Mouse (Mus musculus) heart, adult 2 months (tissue): ENCODE measurements around the gene Med16. TPM values are rescaled to one million over a fixed set of nuclear protein-coding genes. Genes with fewer than 3 reads are reported as not detected.

ENCODE experiments used
- DNase-seq, 2 experiments: peaks; one replicate each; pipeline ENCODE4 v3.0.0; 2021
- H3K27ac ChIP-seq: fragments of 200-600 bp; 2 replicates; pipeline ENCODE4 v1.8.1; 2022
- H3K27me3 ChIP-seq: fragments of 200-500 bp; 2 replicates; pipeline ENCODE4 v1.6.1; 2012; ENCODE audit warnings: mild to moderate bottlenecking, low read length, inconsistent platforms, mixed read lengths; ENCODE audit not compliant: control insufficient read depth, insufficient read depth
- H3K36me3 ChIP-seq: fragments of 200-500 bp; 2 replicates; pipeline ENCODE4 v1.6.1; 2012; ENCODE audit warnings: low read length, inconsistent platforms; ENCODE audit not compliant: control insufficient read depth, insufficient read depth
- H3K4me1 ChIP-seq: fragments of 200-500 bp; 2 replicates; pipeline ENCODE4 v1.6.1; 2011; ENCODE audit warnings: low read length; ENCODE audit not compliant: control insufficient read depth, insufficient read depth
- H3K4me3 ChIP-seq: fragments of 200-600 bp; 2 replicates; pipeline ENCODE4 v1.8.1; 2022
- H3K79me2 ChIP-seq: fragments of 200-500 bp; replicated peaks from 2 replicates; pipeline ENCODE4 v1.6.1; 2012; ENCODE audit warnings: mild to moderate bottlenecking, inconsistent platforms, low read length, moderate library complexity, mixed read lengths; ENCODE audit not compliant: control insufficient read depth, insufficient read depth
- H3K9ac ChIP-seq: fragments of 200-500 bp; 2 replicates; pipeline ENCODE4 v1.6.1; 2012; ENCODE audit warnings: low read depth, mild to moderate bottlenecking, control low read depth, inconsistent platforms, low read length, mixed read lengths
- CTCF ChIP-seq: fragments of 200-600 bp; IDR thresholded peaks from 2 replicates; pipeline ENCODE4 v1.8.1; 2022; ENCODE audit warnings: antibody characterized with exemption, mild to moderate bottlenecking, moderate library complexity
- EP300 ChIP-seq: fragments of 200-500 bp; IDR thresholded peaks from 2 replicates; pipeline ENCODE4 v1.6.1; 2011; ENCODE audit warnings: low read depth, low read length, control low read depth; ENCODE audit not compliant: insufficient read depth
- POLR2A ChIP-seq: fragments of 200-500 bp; IDR thresholded peaks from 2 replicates; pipeline ENCODE4 v1.6.1; 2011; ENCODE audit warnings: mild to moderate bottlenecking, low read depth, low read length, control low read depth; ENCODE audit not compliant: insufficient read depth
- WGBS: fragments of 180-500 bp; shearing (Covaris S2); methylation state at CpG from one replicate; pipeline ENCODE4 v1.1.7; 2018; 5-methylcytosine and 5-hydroxymethylcytosine counted together
- intact Hi-C: fragments of 180-260 bp; cut with DNase I; formaldehyde crosslinking; loops from one replicate; pipeline ENCODE4 v1.15.1; 2025
- polyA plus RNA-seq: library from polyadenylated mRNA; depleted of rRNA; stranded (reverse); fragments of >200 nt; gene quantifications from 2 replicates; pipeline ENCODE4 v1.2.3, GENCODE M21; 2012
- total RNA-seq, 2 experiments: library from RNA; stranded (reverse); gene quantifications; 2 replicates each; pipeline ENCODE4 v1.2.3; 2021

The Med16 gene
- total and polyA plus RNA-seq, 3 experiments = 40.8 to 62.4 (median 54.1) TPM

DNA sequence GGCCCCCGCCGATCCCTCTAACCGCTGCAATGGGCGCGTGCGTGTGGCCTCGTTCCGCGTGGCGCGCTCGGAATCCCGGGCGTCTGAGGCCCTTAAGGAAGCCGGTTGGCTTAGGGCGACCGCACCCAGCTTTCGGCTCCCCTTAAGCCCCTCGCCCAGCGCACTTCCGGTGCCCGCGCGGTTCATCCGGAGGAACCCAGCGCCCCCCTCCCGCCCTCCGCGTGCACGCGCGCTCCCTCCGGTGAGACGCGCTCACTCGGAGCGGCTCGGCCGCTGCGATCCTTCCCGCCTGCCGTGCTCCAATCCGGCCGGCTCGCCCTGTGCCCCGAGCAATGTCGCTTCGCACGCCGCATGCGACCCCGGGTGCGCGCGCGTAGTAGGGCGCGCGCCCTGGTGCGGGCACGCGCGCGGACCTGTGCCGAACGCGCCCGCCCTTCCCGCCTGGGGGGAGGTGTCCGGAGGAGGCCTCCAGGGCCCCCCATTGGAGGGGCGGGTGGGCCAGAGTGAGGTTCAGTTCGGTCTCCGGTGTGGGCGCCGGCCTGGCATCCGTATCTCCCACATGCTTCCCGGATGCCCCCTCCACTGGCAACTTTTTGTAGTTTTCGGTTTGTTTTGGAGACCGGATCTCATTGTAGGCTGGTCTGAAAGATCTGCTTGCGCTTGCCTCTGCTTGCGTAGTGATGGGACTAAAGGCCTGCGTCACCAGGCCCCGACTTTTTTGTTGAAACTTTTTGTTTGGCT, 53.8 kb downstream of the Med16 start:
- H3K9ac ChIP-seq = peak overlapping the region; percentile 85
- no peak for TF ChIP-seq EP300
- H3K27me3 ChIP-seq = no peaks in the 10 kb centered on the region
- peaks cover 8% of the 10 kb centered on the region; the same call in 1 of the 2 replicates for H3K36me3 ChIP-seq
- H3K4me1 ChIP-seq = peaks cover 52% of the 10 kb centered on the region
- peak overlapping the region; percentile 97 for H3K4me3 ChIP-seq
- DNase-seq = peak in 1 of 2 experiments; percentile 83
- peaks cover 3% of the 10 kb centered on the region for H3K79me2 ChIP-seq
- intact Hi-C loops = loop anchor here (5.0 kb wide), 2 partner anchors 182 to 312 kb away; partner anchors contain the start of genes Cirbp and Polr2e
- H3K27ac ChIP-seq = peak overlapping the region; percentile 99
- WGBS = under 1% methylated on average over 83 of the region's 83 CpGs

DNA sequence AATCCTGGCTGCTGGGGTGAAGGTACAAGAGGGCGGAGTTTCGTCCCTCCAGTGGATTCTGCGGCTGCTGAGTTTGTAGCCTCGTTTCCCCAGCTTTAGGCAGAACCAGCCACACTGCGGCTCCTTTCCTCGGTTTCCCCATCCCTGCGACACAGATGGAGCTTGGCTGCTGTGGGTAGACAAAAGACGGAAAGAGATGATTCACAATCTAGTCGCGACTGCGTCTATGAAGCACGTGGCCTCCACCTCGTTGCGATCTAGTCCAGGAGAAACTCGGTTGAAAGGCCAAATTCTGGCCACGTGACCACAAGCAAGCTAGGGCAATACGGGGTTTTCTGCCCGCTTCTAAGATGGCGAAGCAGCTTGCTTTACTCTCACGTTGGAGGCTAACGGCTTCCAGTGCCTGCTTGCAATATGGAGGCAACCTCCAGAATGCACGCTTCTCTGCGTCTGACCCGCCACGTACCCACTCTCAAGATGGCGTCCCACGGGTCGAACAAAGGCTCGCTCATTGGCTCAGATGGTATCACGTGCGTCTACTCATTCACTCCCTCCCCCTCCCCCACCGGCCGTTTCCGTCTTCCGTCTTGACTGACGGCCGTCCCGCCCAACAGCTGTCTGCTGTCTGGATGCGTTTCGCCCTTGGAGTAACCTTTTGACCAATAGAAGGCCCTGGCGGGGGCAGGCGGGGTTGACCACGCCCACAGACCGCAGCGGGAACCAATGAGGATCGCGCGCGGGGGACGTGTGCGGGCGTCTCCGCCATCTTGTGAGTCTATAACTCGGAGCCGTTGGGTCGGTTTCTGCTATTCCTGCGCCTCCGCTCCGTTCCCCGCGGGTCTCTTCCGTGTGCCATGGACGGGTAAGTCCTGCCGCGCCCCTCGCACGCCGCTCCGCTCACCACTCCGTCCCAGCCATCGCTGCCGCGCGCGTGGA, 54.6 kb downstream of the Med16 start, which contains the start of gene Ptbp1:
Gene Ptbp1 (plus strand): TSS at position 568 of the 936 bp plus-strand sequence.
- Histone ChIP-seq H3K4me3 (peak within 1 kb of the TSS; percentile 97), H3K79me2 (peaks cover 3% of the 10 kb centered on the region), H3K27me3 (no peaks in the 10 kb centered on the region), H3K4me1 (peaks cover 47% of the 10 kb centered on the region), H3K9ac (peak within 1 kb of the TSS; percentile 85), H3K36me3 (peaks cover 8% of the 10 kb centered on the region; the same call in 1 of the 2 replicates), H3K27ac (peak within 1 kb of the TSS; percentile 99)
- DNase-seq = peak; percentile 97 to 99
- intact Hi-C loops = loop anchor here (5.0 kb wide), 2 partner anchors 183 to 313 kb away; partner anchors contain the start of genes Cirbp and Polr2e
- TF ChIP-seq POLR2A = peak; percentile 91
- TF ChIP-seq EP300 = peak; percentile 84
- TF ChIP-seq CTCF = no peak
- WGBS = under 1% methylated on average over 72 of the region's 75 CpGs

DNA sequence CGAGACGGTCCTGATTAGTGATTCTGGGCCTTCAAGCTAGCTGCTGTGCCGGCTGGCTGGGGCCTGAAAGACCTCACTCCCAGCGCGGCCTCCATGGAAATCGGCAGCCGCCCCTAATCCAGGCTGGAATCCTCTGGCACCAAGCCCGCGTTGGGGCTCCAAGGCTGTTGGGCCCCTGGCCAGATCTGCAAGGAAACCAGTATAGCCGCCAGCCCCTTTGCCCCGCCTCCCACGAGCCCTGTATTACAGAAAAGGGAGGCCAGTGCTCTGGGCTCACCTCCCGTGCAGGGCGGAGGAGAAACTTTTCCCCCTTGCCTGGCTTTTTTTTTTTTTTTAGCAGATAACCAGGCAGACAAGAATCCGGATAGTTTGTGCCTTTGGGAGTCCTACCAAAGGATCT, 55.3 kb downstream of the Med16 start:
- TF ChIP-seq POLR2A (peak; percentile 19; the same call in 1 of the 2 replicates), EP300 (0 out of 2 replicates have a peak, but pooled peaks have one; percentile 9), CTCF (no peak)
- peak; percentile 96 for DNase-seq
- Histone ChIP-seq H3K36me3 (peaks cover 8% of the 10 kb centered on the region; the same call in 1 of the 2 replicates), H3K4me1 (peaks cover 42% of the 10 kb centered on the region), H3K27me3 (no peaks in the 10 kb centered on the region), H3K4me3 (peak overlapping the region; percentile 56), H3K9ac (peak overlapping the region; percentile 53), H3K27ac (peak overlapping the region; percentile 97), H3K79me2 (peaks cover 3% of the 10 kb centered on the region)
- WGBS = 2% methylated on average over 15 of the region's 15 CpGs
- intact Hi-C loops = loop anchor here (5.0 kb wide), 2 partner anchors 184 to 314 kb away; partner anchors contain the start of genes Cirbp and Polr2e

DNA sequence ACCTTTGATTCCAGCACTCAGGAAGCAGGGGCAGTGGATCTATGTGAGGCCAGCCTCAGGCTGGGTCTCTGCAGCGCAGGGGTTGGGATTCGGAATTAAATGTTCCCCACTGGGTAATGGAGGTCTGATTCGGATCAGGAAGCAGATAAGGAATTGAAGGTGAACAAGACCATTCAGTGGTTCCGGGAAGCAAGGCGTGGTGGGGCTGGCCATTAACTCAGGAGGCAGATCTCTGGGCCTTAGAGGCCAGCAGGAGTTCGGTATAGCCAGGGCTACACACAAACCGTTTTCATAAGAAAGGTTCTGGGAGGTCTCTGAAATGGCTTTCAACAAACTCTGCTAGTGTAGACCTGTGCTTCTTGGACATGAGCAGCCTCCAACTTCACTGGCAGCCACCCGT, 55.9 kb downstream of the Med16 start:
- Histone ChIP-seq H3K27ac (peak overlapping the region; percentile 97), H3K79me2 (peaks cover 3% of the 10 kb centered on the region), H3K4me1 (peaks cover 38% of the 10 kb centered on the region), H3K9ac (peak overlapping the region; percentile 53), H3K4me3 (peak overlapping the region; percentile 56), H3K36me3 (peaks cover 5% of the 10 kb centered on the region; the same call in 1 of the 2 replicates), H3K27me3 (no peaks in the 10 kb centered on the region)
- 23% methylated on average over 8 of the region's 8 CpGs for WGBS
- TF ChIP-seq CTCF (no peak), EP300 (no peak), POLR2A (no peak)
- no peak for DNase-seq
- intact Hi-C loops = loop anchor here (1.0 to 5.0 kb wide), 3 partner anchors 13 to 314 kb away; partner anchors contain the start of genes Cirbp and Polr2e

DNA sequence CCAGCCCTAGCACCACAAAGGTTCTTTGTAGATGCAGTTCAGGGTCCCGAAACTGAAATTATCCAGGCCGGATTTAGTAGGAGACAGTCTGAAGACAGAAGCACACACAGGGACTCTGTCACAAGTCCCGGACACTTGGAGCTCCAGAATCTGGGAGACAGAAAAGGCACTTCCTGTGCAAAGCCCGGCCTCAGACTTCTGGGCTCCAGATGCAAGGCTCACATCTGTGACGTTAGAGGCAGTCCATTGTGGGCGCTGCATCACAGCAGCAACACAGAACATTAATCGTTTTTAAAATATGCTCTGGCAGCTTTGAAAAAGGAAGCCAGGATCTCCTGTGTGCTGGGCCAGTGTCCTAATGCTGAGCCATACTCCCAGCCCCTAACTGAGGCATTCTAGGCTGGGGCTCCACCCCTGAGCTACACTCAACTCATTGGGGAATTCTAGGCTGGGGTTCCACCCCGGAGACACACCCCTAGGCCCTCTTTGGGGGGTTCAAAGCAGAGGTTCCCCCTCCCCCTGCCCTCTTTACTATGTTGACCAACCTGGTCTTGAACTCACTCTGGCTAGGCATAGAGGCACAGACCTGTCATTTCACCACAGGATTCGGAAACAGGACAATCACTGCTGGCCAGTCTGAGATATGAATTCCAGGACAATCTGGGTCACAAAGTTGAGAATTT, 56.5 kb downstream of the Med16 start:
- 23% methylated on average over 9 of the region's 9 CpGs for WGBS
- peak overlapping the region; percentile 97 for H3K27ac ChIP-seq

More for the DNA sequence above, 56.5 kb downstream of the Med16 start:
- Histone ChIP-seq H3K9ac (0 out of 2 replicates have a peak overlapping the region, but pooled peaks have one; percentile 30), H3K36me3 (peaks cover 5% of the 10 kb centered on the region; the same call in 1 of the 2 replicates), H3K4me1 (peaks cover 32% of the 10 kb centered on the region), H3K79me2 (peaks cover 3% of the 10 kb centered on the region), H3K4me3 (no peak overlapping the region; the same call in 1 of the 2 replicates), H3K27me3 (no peaks in the 10 kb centered on the region)
- no peak for TF ChIP-seq CTCF
- peak; percentile 59 for TF ChIP-seq POLR2A
- TF ChIP-seq EP300 = 0 out of 2 replicates have a peak, but pooled peaks have one; percentile 54
- intact Hi-C loops = loop anchor here (1.0 to 5.0 kb wide), 3 partner anchors 12 to 315 kb away; partner anchors contain the start of genes Cirbp and Polr2e
- peak; percentile 58 to 69 for DNase-seq
